Mouse (Mus musculus) adrenal gland, postnatal 25 days (tissue): Measurements from ENCODE around the gene Gm44503. TPM values are rescaled to one million over a fixed set of nuclear protein-coding genes. Genes with fewer than 3 reads are reported as not detected.

ENCODE experiments used
- DNase-seq: peaks from one replicate; pipeline ENCODE4 v3.0.0; 2021; ENCODE audit warnings: mixed read lengths
- microRNA-seq, 2 experiments: library from miRNA; unstranded; fragments of <30 nt; microRNA quantifications; one replicate each; pipeline ENCODE4 v1.2.0; 2021
- total RNA-seq: library from RNA; stranded (reverse); gene quantifications from 2 replicates; pipeline ENCODE4 v1.2.3, GENCODE M21; 2021

Gm44503 gene
- total RNA-seq, 1 experiment from 2014 or later = not detected

GRCm38 (mm10) chr9:73030443-73030842 lies 71.8 kb downstream of the Gm44503 start:
- no peak for DNase-seq

- no peak for DNase-seq
Measured at GRCm38 (mm10) chr9:73031421-73031820, 72.8 kb downstream of the Gm44503 start.

- DNase-seq = no peak
Measured at GRCm38 (mm10) chr9:73033406-73033805, 74.8 kb downstream of the Gm44503 start.

GRCm38 (mm10) chr9:73039222-73039945 lies 80.7 kb downstream of the Gm44503 start:
- DNase-seq = peak; percentile 95

- DNase-seq = no peak
Measured at GRCm38 (mm10) chr9:73040080-73040479, 81.4 kb downstream of the Gm44503 start, which contains the start of gene Pigb. Gene Pigb (minus strand): TSS chr9:73040378.

GRCm38 (mm10) chr9:73044146-73045079 lies 85.8 kb downstream of the Gm44503 start, which contains the start of gene Rab27a:
Gene Rab27a (plus strand): TSS chr9:73044854.
- peak; percentile 83 for DNase-seq

- DNase-seq = no peak
Measured at GRCm38 (mm10) chr9:73045204-73045603, 86.6 kb downstream of the Gm44503 start.

- DNase-seq = no peak
Measured at GRCm38 (mm10) chr9:73045711-73046110, 87.1 kb downstream of the Gm44503 start.

- DNase-seq = no peak
Measured at GRCm38 (mm10) chr9:73047906-73048305, 89.3 kb downstream of the Gm44503 start.

- no peak for DNase-seq
Measured at GRCm38 (mm10) chr9:73048927-73049326, 90.3 kb downstream of the Gm44503 start.

GRCm38 (mm10) chr9:73049833-73050232 lies 91.2 kb downstream of the Gm44503 start:
- DNase-seq = no peak

GRCm38 (mm10) chr9:73050606-73051005 lies 92.0 kb downstream of the Gm44503 start:
- DNase-seq = no peak

- peak; percentile 38 for DNase-seq
Measured at GRCm38 (mm10) chr9:73055441-73055911, 96.8 kb downstream of the Gm44503 start.

GRCm38 (mm10) chr9:73059224-73059623 lies 100.6 kb downstream of the Gm44503 start:
- no peak for DNase-seq

- DNase-seq = no peak
Measured at GRCm38 (mm10) chr9:73063621-73064290, 105.1 kb downstream of the Gm44503 start.

Small RNA genes within 50 kb of the gene (microRNA-seq; reads per million reads assigned to microRNA genes)
- 0 reads per million in 2 experiments for gene Gm27353

Other genes with a start within 250 kb of the Gm44503 start
- 0.43 and 0.58 TPM in 2 replicates for gene Prtg, start 152.0 kb upstream of the Gm44503 start, total RNA-seq
- gene Pygo1, start 33.2 kb upstream of the Gm44503 start, total RNA-seq = 3.4 and 5.1 TPM in 2 replicates
- gene Dyx1c1, start 67 bp upstream of the Gm44503 start, total RNA-seq = 1.6 and 1.8 TPM in 2 replicates
- 23.8 TPM in 2 replicates for gene Ccpg1os, start 26.5 kb downstream of the Gm44503 start, total RNA-seq
- 145 and 166 TPM in 2 replicates for gene Ccpg1, start 26.6 kb downstream of the Gm44503 start, total RNA-seq
- 11.9 and 20.4 TPM in 2 replicates for gene Pigb, start 81.5 kb downstream of the Gm44503 start, total RNA-seq
- gene Rab27a, start 86.0 kb downstream of the Gm44503 start, total RNA-seq = 28.5 and 47.1 TPM in 2 replicates
- gene Khdc3, start 143.0 kb downstream of the Gm44503 start, total RNA-seq = 1.00 and 2.0 TPM in 2 replicates
- 0.49 TPM in 1 of 2 replicates, not detected in the other for gene Gm20509, start 143.6 kb downstream of the Gm44503 start, total RNA-seq
- gene Rsl24d1, start 154.6 kb downstream of the Gm44503 start, total RNA-seq = 60.6 and 64.2 TPM in 2 replicates